Mouse (Mus musculus): ENCODE results near the gene 1700028P14Rik.

GRCm38 (mm10) chr19:23699131-23699530 is 46.5 kb upstream of the 1700028P14Rik start:
- no peak for TF ChIP-seq CTCF (IDR thresholded peaks at IDR 0.05 in 2 of 3, conservative IDR thresholded peaks at IDR 0.05 in 1 of 3; ENCODE audit: control insufficient read depth in 1 of 3, insufficient read depth in 1 of 3, low read depth in 2 of 3, low read length in 3 of 3, poor library complexity in 1 of 3, severe bottlenecking in 1 of 3)
- TF ChIP-seq KAT2A (conservative IDR thresholded peaks at IDR 0.05; ENCODE audit: low read depth, low read length): no peak
- no peak for TF ChIP-seq TAL1 (IDR thresholded peaks at IDR 0.05; ENCODE audit: low read length)
- no peak for TF ChIP-seq EP300 (IDR thresholded peaks at IDR 0.05; ENCODE audit: low read depth in 1 of 2, low read length in 2 of 2)
- TF ChIP-seq MAZ (IDR thresholded peaks at IDR 0.05; ENCODE audit: low read depth, low read length): no peak
- no peak for TF ChIP-seq NELFE (IDR thresholded peaks at IDR 0.05; ENCODE audit: low read depth, low read length)
- no peak for TF ChIP-seq TBP (IDR thresholded peaks at IDR 0.05; ENCODE audit: low read depth, low read length)
- no peak for TF ChIP-seq ZNF384 (IDR thresholded peaks at IDR 0.05; ENCODE audit: low read depth, low read length)

Measured in MEL (cell line).